In genomic region chr13:90967422-90967821, GRCm38 (mm10) we compare ENCODE assay signal across 8 mouse cellular contexts. TPM values are rescaled to one million over a fixed set of nuclear protein-coding genes. Genes with fewer than 3 reads are reported as not detected.
A peak's percentile ranks its signal among the peaks of the same experiment; 100 is the strongest.
DNase-seq lines count a peak whose midpoint lies in the region; ATAC-seq and TF ChIP-seq lines count a peak whose summit lies in the region.

No protein-coding gene starts in this region.

- no peaks in the 10 kb centered on the region for H3K9me3 ChIP-seq in forebrain, postnatal 0 days (ENCODE audit: low read length)
- H3K9me3 ChIP-seq in hindbrain, embryonic 13.5 days: no peaks in the 10 kb centered on the region

- H3K4me3 ChIP-seq in forebrain, postnatal 0 days (ENCODE audit: low read depth, low read length): no peak overlapping the region
- H3K4me3 ChIP-seq in hindbrain, embryonic 13.5 days: no peak overlapping the region

- H3K27ac ChIP-seq in forebrain, postnatal 0 days (ENCODE audit: low read depth, low read length): no peak overlapping the region
- no peak overlapping the region for H3K27ac ChIP-seq in hindbrain, embryonic 13.5 days

- peak; percentile 93 for TF ChIP-seq CTCF in forebrain, postnatal 0 days (IDR thresholded peaks at IDR 0.05; ENCODE audit: low read depth)

- H3K4me1 ChIP-seq in forebrain, postnatal 0 days (ENCODE audit: insufficient read depth): no peaks in the 10 kb centered on the region
- H3K4me1 ChIP-seq in hindbrain, embryonic 13.5 days (replicated peaks): 0 out of 2 replicates have a peak, but pooled peaks cover 7% of the 10 kb centered on the region

- no peaks in the 10 kb centered on the region for H3K27me3 ChIP-seq in forebrain, postnatal 0 days (ENCODE audit: insufficient read depth, low read length)
- H3K27me3 ChIP-seq in hindbrain, embryonic 13.5 days: no peaks in the 10 kb centered on the region

- peak; percentile 95 for ATAC-seq in forebrain, postnatal 0 days
- peak; percentile 92 for ATAC-seq in hindbrain, embryonic 13.5 days (ENCODE audit: low FRiP score)

- H3K4me2 ChIP-seq in forebrain, postnatal 0 days (ENCODE audit: low read depth): no peak overlapping the region
- H3K4me2 ChIP-seq in hindbrain, embryonic 13.5 days: no peak overlapping the region

- H3K36me3 ChIP-seq in forebrain, postnatal 0 days (ENCODE audit: insufficient read depth): no peaks in the 10 kb centered on the region
- H3K36me3 ChIP-seq in hindbrain, embryonic 13.5 days: no peaks in the 10 kb centered on the region

- no peak overlapping the region for H3K9ac ChIP-seq in forebrain, postnatal 0 days
- H3K9ac ChIP-seq in hindbrain, embryonic 13.5 days: no peak overlapping the region

- 5% methylated on average over 4 of the region's 4 CpGs for WGBS in forebrain, postnatal 0 days
- 8% methylated on average over 4 of the region's 4 CpGs for WGBS in hindbrain, embryonic 13.5 days

- peak; percentile 36 for DNase-seq in MEL-GATA-1-ER (ENCODE audit: extremely low read depth, low read depth)
- DNase-seq in cerebellum, adult 11 months: peak; percentile 65
- DNase-seq in forebrain, postnatal 0 days: peak; percentile 87
- peak; percentile 87 to 92 for DNase-seq in layer of hippocampus, postnatal 10 days (ENCODE audit: low spot score in 2 of 2)
- DNase-seq in lung, postnatal 25 days (ENCODE audit: low spot score): peak; percentile 74
- peak; percentile 60 for DNase-seq in retina, postnatal 7 days (ENCODE audit: low read depth, low spot score)
- DNase-seq in thymus, postnatal 4 days: peak; percentile 90

RNA-seq across cellular contexts. Expression of gene Rps23, which starts 44.7 kb away (rescaled TPM):
- 493 and 1,038 TPM in 2 replicates for total RNA-seq in forebrain, postnatal 0 days (2014; rRNA removed)
- 145 and 199 TPM in 2 replicates for polyA plus RNA-seq in forebrain, postnatal 0 days (2015; fragmentation: Nextera tagmentation; extraction: Ambion mirVana)
- 142 and 150 TPM in 2 replicates for polyA plus RNA-seq in hindbrain, embryonic 13.5 days (2015; fragmentation: Nextera tagmentation; extraction: Ambion mirVana)
- total RNA-seq in layer of hippocampus, postnatal 10 days (2021): 100 to 1,000 TPM; 241 to 323 TPM

Comparison
In these comparisons a context has a peak if more than half of its experiments do, and no peak if none do; other contexts are left out.
1. DNase-seq: peak in every context shown above with its lines; median percentile 90 in thymus, postnatal 4 days; 90 in layer of hippocampus, postnatal 10 days; 87 in forebrain, postnatal 0 days; 74 in lung, postnatal 25 days; 65 in cerebellum, adult 11 months; 60 in retina, postnatal 7 days; 36 in MEL-GATA-1-ER.